Mouse (Mus musculus) right cerebral cortex, adult 18-20 months (tissue): ENCODE data around the gene Tmem218.
A peak's percentile ranks its signal among the peaks of the same experiment; 100 is the strongest.

ENCODE experiments used
- DNase-seq: peaks from one replicate; pipeline ENCODE4 v3.0.0; 2022; ENCODE audit warnings: mixed read lengths

Tmem218 gene

DNA sequence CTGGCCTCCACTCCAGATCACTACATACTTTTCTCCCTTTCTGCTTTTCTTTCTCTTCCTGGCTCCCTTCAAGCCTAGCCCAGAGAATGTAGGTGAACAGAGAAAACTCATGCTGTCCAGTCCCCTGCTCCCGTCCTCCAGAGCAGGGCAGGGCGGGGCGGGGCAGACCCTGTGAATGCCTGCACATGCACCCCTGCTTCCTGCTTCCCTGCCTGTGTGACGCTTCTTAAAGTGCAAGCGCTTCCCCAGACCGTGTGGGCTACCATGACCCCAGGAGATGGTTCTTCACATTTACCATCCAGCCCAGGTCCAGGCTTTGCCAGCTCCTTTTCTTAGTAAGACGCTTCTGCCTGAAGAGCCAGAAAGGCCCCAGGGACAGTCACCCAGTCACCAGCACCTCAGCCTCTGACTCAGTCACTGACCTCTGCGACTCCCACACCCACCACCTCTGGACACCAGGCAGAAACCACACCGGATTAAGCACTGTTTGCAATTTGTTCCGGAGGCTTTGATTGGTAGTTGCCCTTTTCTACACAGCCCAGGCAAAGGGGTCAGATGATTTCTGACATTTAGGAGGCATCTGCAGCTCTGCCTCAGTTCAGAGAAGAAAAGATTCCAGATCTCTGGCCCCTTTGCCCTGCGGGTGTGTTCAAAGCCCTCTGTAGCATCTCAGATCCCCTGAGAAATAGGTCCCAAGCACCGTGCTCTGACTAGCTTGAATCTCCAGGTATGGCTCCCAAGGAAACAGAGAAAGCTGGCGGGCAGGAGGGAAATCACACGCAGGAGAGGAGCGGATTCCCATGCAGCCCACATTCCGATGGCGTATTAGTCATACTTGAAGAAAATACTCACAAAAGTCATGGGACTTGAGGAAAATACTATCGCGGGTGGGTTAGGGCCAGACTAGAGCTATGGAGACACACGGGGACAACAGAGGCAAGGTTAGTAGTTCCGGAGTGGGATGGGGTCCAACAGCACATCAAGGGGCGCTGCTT is 24.5 kb downstream of the Tmem218 start:
- no peak for DNase-seq

DNA sequence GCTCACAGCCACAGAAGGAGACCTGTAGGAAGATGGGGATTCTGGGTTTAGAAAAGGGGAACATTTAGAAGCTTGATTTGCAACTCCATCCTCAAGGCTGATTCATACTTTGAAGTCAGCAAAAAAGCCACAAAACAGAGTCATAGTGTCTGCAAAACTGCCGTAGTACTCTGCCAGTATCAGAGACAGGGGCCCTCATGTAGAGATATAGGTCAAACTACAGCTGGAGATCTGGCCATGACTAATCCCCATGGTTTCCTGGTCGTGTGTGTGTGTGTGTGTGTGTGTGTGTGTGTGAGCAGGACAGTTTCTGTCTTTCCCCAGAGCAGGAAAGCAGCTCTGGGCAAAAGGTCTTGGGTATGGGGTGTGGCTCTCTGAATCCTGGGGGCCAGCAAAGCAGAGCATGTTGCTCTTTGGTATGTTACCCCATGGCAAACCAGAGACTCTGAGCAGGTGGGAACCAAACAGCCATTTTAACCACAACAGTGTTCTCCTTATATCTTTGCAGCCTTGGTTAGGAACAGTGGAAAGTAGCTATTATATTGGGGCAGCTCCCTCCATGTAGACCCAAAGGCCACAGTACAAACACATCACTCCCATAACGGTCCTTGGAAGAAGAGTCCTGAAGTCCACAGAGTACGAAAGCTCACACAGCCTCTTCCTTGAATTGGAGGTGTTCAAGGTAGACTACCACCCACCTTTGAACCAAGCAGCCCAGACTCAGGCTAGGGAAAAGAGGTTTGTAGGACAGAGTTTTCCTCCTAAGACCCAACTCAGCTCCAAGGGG is 28.1 kb downstream of the Tmem218 start:
- DNase-seq, result no peak

DNA sequence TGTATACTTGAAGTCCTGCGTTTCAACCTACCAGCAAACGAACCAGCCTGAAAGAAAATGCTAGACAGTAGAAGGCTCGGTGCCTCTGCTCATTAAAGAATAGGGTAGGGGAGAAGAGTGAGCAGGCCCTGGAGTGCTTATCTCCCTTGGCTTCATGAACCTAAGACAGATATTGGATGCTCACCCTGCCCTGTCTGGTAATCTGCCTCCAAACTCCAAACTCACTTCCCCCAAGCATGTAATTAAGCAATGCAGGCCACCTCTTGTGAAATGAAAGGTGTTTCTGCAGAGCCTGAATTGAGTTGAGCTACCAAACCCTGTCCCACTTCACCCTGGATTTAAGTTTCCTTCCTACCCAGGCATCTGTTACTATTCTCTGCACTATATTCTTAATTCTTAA is 34.7 kb downstream of the Tmem218 start:
- no peak for DNase-seq

DNA sequence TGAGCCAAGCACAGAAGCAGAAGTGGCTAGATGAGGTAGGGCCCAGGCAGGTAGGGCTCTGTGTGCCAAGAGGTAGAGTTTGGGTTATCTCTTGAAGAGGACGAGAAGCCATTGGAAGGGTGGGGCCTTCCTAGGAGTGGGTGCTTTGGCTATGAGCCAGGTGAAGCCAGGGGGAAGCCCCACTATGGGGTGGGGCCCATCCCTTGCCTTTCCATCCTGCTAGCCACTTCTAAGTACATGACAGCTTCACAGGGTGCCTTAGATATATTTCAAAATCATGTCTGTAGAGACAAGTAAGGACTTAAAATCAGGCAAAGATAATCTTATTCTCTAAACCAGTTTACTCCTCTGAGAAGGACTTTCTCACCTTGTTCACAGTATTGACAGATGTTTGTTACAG is 36.6 kb downstream of the Tmem218 start:
- no peak for DNase-seq

DNA sequence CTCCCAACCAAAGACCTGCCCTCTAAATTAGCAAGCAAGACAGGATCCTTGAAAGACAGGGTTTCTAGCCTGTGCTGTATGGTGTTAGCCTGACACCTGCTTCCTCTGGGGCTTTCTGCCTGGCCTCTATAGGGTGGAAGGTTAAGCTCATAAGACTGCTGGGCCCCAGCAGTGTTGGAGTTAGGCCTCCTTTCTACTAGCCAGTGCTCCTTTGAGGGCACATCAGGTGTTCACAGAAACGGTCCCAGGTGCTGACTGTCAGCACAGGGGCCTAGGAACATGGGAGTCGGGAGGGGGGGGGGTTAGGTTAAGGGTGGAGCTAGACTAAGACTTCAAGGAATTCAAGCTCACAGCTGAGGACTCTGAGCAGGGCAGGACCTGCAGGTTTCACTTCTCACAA is 37.4 kb downstream of the Tmem218 start:
- no peak for DNase-seq

DNA sequence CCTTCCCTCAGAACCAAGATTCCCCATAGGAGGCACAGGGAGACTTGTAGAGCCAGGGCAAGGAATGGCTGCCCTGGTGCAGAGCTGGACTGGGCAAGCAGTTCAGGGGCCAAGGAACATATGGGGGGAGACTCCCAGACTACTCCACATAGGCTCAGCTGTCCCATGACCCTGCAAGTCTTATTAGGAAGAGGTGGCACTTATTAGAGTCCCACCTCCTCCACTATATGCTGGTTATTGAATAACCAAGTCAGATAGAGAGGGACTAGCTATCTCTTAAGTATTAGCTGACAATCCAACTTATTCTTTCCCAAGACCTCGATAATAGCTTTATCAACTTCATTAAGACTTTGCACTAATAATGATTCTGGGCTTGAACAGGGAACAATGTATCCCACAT is 37.8 kb downstream of the Tmem218 start:
- no peak for DNase-seq

DNA sequence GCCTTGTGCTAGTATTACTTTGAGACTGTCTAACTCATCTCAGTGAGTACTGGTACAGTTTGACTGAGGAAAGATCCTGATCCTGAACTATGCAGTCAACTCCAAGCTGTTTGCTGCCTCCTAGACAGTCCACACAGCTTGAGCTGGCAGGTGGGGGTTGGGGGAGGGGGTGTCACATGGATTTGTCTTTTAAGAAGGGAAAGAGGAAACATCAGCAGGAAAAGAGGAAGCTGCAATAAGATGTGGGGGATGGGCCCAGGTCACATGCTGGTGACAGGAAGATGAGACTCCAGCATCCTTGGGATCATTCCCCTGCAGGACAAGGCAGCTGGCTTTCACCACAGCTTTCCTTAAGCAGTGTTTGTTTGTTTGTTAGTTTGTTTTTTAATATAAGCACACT is 39.4 kb downstream of the Tmem218 start:
- DNase-seq, result peak; percentile 24

DNA sequence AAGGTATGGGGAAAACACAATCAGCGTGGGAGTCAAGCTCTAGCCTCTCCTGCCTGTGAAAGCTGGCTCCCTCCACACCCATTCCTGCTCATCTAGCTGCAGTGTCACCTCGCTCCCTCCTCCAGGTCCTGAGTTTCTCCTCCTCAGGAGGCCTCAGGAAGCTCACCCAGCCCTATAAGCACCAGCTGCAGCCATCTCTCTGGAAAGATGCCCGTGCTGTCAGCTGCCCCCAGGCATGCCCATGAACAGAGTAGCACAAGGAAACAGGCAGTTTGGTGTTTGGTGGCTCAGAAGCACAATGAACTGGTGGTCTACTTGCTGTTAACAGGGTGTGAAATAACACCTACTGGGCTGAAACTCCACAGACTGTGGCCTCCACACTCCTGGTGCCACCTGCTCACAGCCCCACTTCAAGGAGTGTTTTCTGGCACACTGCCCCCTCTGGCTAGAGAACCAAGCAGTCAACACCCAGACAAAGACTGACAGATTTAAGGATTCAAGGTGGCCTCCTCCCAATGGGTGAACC is 40.4 kb downstream of the Tmem218 start:
- peak; percentile 16 for DNase-seq

DNA sequence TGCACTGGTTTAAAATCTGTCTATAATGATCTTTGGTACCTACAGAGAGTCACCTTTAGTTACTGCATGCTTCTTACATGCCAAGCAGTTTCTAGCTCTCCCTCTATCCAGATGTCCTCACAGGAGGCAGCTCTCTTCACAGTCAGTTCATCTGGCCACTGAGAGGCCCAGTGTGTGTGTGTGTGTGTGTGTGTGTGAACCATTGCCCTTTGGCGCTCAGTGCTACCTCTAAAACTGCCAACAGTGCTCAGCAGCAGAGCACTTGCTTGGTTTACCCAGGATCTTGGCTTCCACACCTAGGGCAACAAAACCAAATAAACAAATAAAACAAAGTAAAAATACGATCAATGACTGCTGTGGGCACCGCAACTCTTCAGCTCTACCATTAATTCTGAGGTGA is 42.0 kb downstream of the Tmem218 start:
- no peak for DNase-seq

DNA sequence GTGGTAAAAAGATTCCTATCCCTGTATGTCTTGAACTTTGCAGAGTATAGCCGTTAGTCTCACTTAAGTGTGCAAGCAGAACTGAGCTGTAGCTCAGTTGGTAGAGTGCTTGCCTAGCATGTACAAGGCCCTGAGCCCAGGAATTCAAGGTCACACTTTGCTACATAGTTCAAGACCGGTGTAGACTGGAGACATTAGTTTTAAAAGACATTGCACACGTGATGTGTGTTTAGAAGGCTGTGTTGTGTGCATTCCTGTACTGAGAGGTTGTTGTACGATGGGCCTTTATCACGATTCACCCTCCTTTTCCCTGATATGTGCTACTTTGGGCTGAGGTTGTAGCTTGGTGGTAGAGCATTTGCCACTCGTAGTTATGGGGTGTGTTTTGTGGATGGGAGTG is 42.6 kb downstream of the Tmem218 start:
- DNase-seq, result no peak

DNA sequence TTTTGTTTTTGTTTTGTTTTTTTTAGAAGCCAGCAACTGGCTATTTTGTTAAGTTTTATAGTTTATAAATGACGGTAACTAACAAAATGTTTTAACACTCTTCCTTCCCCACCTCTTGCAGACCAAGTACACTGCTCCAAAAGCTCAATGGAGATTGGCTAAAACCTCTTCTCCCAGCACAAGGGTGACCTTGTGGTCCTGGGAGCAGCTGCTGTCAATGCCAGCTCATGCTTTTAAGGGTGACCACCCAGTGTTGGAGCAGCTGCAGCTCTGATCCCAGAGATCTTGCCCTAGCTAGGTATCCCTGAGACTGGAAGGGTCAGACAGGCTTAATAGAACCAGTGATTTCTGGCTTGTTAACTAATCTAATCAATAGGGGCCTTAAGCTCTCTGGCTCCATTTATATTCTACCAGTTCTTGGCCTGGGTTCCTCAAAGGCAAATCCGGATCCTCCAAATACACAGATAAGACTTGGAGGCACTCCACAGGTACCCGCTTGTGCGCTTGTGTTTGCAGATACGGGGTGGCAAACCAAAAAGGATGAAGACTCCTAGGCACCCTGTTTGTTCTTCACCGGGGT is 46.6 kb downstream of the Tmem218 start:
- DNase-seq, result no peak

DNA sequence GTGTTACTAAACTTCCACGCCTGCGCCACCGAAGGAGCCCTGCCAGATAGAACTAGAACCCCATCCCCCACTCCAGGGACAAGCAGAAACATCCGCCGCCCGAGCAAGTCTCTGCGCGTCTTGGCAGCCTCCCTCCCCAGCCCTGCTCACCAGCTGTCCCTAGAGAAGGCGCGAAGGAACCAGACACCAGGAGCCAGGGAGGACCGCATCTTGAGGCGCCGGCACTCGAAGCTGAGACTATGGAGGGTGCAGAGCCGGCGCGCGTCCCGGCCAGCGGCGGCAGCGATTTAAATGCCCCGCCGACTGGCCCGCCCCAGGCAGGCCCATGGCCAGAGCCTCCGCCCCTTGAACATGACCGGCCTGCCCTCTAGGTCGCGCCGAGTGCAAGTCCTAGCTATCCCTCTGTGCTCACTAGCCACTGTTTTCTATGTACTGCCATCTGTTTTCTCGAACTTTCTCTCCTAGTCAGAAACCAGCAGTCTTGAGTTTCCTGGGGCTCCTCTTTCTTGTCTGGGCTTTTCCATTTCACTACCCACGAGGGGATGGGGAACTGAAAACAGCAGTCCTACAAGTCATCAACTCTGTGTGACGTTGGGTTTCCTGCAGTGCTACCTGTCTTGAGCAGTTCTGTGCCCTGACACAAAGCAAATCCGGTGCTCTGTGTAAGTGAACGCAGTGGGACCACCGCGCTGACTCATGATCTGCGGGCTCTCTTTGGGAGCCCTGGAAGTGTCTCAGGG is 47.3 kb downstream of the Tmem218 start, which contains the start of gene Slc37a2:
Gene Slc37a2 (minus strand): TSS at position 590 of the 740 bp plus-strand sequence.
- DNase-seq, result peak; percentile 87

DNA sequence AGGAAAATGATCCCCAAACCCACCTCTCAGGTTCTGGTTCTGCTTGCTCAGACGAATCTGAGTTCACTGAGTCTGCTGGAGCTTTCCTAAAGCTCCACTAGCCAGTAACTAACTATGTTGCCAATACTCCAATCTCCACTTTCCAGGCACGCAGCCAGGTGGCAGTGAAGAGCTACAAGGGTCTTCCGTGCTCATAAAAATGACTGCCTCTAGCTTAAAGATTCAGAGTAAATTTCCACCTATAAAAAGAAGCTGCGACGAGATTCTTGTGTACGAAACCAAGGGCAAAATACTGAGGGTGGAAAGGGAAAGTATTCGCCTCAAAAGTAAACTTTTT is 47.8 kb downstream of the Tmem218 start:
- peak; percentile 40 for DNase-seq

DNA sequence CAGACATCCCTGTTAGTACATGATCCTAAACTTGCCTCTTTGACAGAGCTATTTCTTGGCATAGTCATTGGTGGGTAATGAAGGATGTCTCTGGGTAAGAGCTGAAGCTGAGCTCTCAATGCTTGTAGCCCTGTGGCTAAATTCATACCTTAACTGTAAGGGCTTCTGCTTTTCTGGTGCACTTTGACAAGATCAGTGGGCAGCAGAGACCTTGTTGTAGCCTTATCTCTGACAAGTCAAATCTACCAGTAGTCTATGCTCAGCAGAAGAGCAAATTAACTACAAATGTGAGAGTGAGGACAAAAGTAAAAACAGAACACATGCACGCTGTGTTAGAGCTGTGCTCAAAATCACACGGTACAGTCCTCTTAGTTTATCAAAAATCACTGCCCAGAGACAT is 58.6 kb downstream of the Tmem218 start:
- no peak for DNase-seq
